Comparison of ENCODE assay signal across 8 mouse cellular contexts in the genomic region with DNA sequence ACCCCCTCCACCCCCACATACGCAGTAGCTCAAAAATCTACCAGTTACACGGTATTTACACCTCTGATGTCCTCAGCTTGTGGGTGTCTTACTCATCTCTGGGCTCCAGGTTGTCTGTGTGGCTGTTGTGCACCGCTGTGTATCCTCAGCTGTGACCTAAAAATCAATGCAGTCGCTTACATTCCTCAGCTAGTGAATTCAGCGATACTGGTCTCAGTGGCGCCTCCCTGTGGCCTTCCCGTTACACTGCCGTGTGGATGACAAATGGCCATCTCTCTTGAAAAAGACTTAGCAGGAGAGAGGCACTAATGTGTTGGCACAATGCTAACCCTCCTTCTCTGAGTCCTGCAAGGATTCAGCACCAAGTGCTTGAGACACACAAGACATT.
DNase-seq lines count a peak whose midpoint lies in the region; ATAC-seq and TF ChIP-seq lines count a peak whose summit lies in the region.

No protein-coding gene starts in this region.

- no peak for ATAC-seq in G1E (ENCODE audit: extremely low read depth, insufficient number of reproducible peaks, low FRiP score, poor library complexity, severe bottlenecking)
- peak; percentile 30; the same call in 1 of the 2 replicates for ATAC-seq in forebrain, postnatal 0 days

- H3K4me3 ChIP-seq in G1E (ENCODE audit: low read depth, low read length) = no peak overlapping the region
- no peak overlapping the region for H3K4me3 ChIP-seq in forebrain, postnatal 0 days (ENCODE audit: low read depth, low read length)
- no peak overlapping the region for H3K4me3 ChIP-seq in liver, adult 2 months (ENCODE audit: insufficient read depth, low read depth, low read length)

- no peak overlapping the region for H3K27ac ChIP-seq in forebrain, postnatal 0 days (ENCODE audit: low read depth, low read length)
- no peak overlapping the region for H3K27ac ChIP-seq in liver, adult 2 months (replicated peaks; ENCODE audit: insufficient read depth, low read depth, low read length)

- peaks cover 33% of the 10 kb centered on the region for H3K4me1 ChIP-seq in G1E (ENCODE audit: insufficient read depth, low read depth, low read length)
- H3K4me1 ChIP-seq in forebrain, postnatal 0 days (ENCODE audit: insufficient read depth) = peaks cover 10% of the 10 kb centered on the region; the same call in 1 of the 2 replicates
- H3K4me1 ChIP-seq in liver, adult 2 months (ENCODE audit: control insufficient read depth, insufficient read depth, low read length) = no peaks in the 10 kb centered on the region

- 23% methylated on average over 8 of the region's 8 CpGs for WGBS in forebrain, postnatal 0 days
- 35% methylated on average over 8 of the region's 8 CpGs for WGBS in liver, adult 2 months

- DNase-seq in A20 (ENCODE audit: low read depth, low spot score) (peak; percentile 82), G1E (ENCODE audit: low spot score) (no peak)
- peak; percentile 80 to 82 for DNase-seq in cerebellum, adult 18-20 months
- peak; percentile 82 for DNase-seq in forebrain, postnatal 0 days
- DNase-seq in kidney, adult 9 months = peak; percentile 79
- peak; percentile 20 for DNase-seq in liver, adult 2 months (ENCODE audit: extremely low read depth, low read depth, low spot score)
- peak; percentile 89 for DNase-seq in retina, embryonic 14.5 days (ENCODE audit: low spot score)
- peak; percentile 57 for DNase-seq in urinary bladder, postnatal 25 days (ENCODE audit: low spot score)

- no peaks in the 10 kb centered on the region for H3K27me3 ChIP-seq in G1E (ENCODE audit: insufficient read depth, low read length)
- H3K27me3 ChIP-seq in forebrain, postnatal 0 days (ENCODE audit: insufficient read depth, low read length) = no peaks in the 10 kb centered on the region
- no peaks in the 10 kb centered on the region for H3K27me3 ChIP-seq in liver, adult 2 months (ENCODE audit: control insufficient read depth, insufficient read depth, low read length)

- TF ChIP-seq CTCF in G1E (IDR thresholded peaks at IDR 0.05; ENCODE audit: low read depth, low read length) = peak; percentile 73
- TF ChIP-seq CTCF in forebrain, postnatal 0 days (IDR thresholded peaks at IDR 0.05; ENCODE audit: low read depth) = peak; percentile 82
- peak; percentile 74 for TF ChIP-seq CTCF in liver, adult 2 months (IDR thresholded peaks at IDR 0.05; ENCODE audit: low read depth, low read length)

- no peak overlapping the region for H3K4me2 ChIP-seq in forebrain, postnatal 0 days (ENCODE audit: low read depth)

- H3K9me3 ChIP-seq in G1E (replicated peaks) = peaks cover 6% of the 10 kb centered on the region; the same call in 1 of the 2 replicates
- H3K9me3 ChIP-seq in forebrain, postnatal 0 days (ENCODE audit: low read length) = no peaks in the 10 kb centered on the region

- H3K36me3 ChIP-seq in G1E (replicated peaks) = peaks cover 82% of the 10 kb centered on the region
- H3K36me3 ChIP-seq in forebrain, postnatal 0 days (ENCODE audit: insufficient read depth) = no peaks in the 10 kb centered on the region
- no peaks in the 10 kb centered on the region for H3K36me3 ChIP-seq in liver, adult 2 months (ENCODE audit: control insufficient read depth, insufficient read depth, low read length)

- no peak overlapping the region for H3K9ac ChIP-seq in forebrain, postnatal 0 days
- no peak overlapping the region for H3K9ac ChIP-seq in liver, adult 2 months (ENCODE audit: low read depth, low read length)

- TF ChIP-seq POLR2A in liver, adult 2 months (IDR thresholded peaks at IDR 0.05; ENCODE audit: extremely low read depth, insufficient read depth, low read length) = no peak

- no peaks in the 10 kb centered on the region for H3K79me2 ChIP-seq in liver, adult 2 months (ENCODE audit: control insufficient read depth, insufficient read depth, low read length)
